Mouse (Mus musculus) erythroblast, adult 5-6 weeks (primary cell): Measurements from ENCODE around the gene Vmn1r170. TPM values are rescaled to one million over a fixed set of nuclear protein-coding genes. Genes with fewer than 3 reads are reported as not detected.
"Not testable (repeated sequence)": the region's sequence is repeated elsewhere in the genome, so short reads cannot be mapped to it uniquely, and the experiment has no call there.

Source experiments
- ATAC-seq: replicated peaks from 2 replicates; pipeline ENCODE4 v1.8.0; 2016; ENCODE audit warnings: moderate number of reproducible peaks, mild to moderate bottlenecking, moderate TSS enrichment, inconsistent platforms; ENCODE audit not compliant: poor library complexity, low FRiP score, severe bottlenecking
- total RNA-seq, 2 experiments: library from RNA; stranded (forward) in 1 of 2; stranded (reverse) in 1 of 2; fragments of 150-400 nt in 1 of 2; fragments of 200-764, 138-1000 nt in 1 of 2; gene quantifications; 2 replicates each; pipeline versions ENCODE4 v1.2.3 to v1.2.4; 2015 to 2017; ENCODE audit warnings: low replicate concordance in 2 of 2

Vmn1r170 gene
- total RNA-seq (2015; ENCODE audit: low replicate concordance) (not detected in 2 replicates), total RNA-seq (2017; ENCODE audit: low replicate concordance) (not detected in 2 replicates)

- ATAC-seq: not testable (repeated sequence)
Measured at GRCm38 (mm10) chr7:23605875-23606274, at the start of gene Vmn1r170. TSS of gene Vmn1r170 (plus strand) at chr7:23606175.

GRCm38 (mm10) chr7:23575226-23575625, 30.7 kb upstream of the Vmn1r170 start, which contains the start of gene Vmn1r169:
TSS of gene Vmn1r169 (plus strand) at chr7:23575526.
- ATAC-seq: not testable (repeated sequence)

GRCm38 (mm10) chr7:23630422-23630821, 24.4 kb downstream of the Vmn1r170 start, which contains the start of gene Vmn1r171:
TSS of gene Vmn1r171 (plus strand) at chr7:23630722.
- no peak for ATAC-seq

Other genes starting within 250 kb of the Vmn1r170 start
- gene Nlrp5, start 220.3 kb upstream of the Vmn1r170 start, total RNA-seq (2015; ENCODE audit: low replicate concordance): not detected in 2 replicates
- not detected in 2 replicates for gene Nlrp5, start 220.3 kb upstream of the Vmn1r170 start, total RNA-seq (2017; ENCODE audit: low replicate concordance)
- not detected in 2 replicates for gene Vmn1r167, start 99.0 kb upstream of the Vmn1r170 start, total RNA-seq (2015; ENCODE audit: low replicate concordance)
- not detected in 2 replicates for gene Vmn1r167, start 99.0 kb upstream of the Vmn1r170 start, total RNA-seq (2017; ENCODE audit: low replicate concordance)
- not detected in 2 replicates for gene Vmn1r168, start 66.4 kb upstream of the Vmn1r170 start, total RNA-seq (2015; ENCODE audit: low replicate concordance)
- 0.14 TPM in 1 of 2 replicates, not detected in the other for gene Vmn1r168, start 66.4 kb upstream of the Vmn1r170 start, total RNA-seq (2017; ENCODE audit: low replicate concordance)
- not detected in 2 replicates for gene Vmn1r169, start 30.6 kb upstream of the Vmn1r170 start, total RNA-seq (2015; ENCODE audit: low replicate concordance)
- gene Vmn1r169, start 30.6 kb upstream of the Vmn1r170 start, total RNA-seq (2017; ENCODE audit: low replicate concordance): not detected in 2 replicates
- not detected in 2 replicates for gene Vmn1r171, start 24.5 kb downstream of the Vmn1r170 start, total RNA-seq (2015; ENCODE audit: low replicate concordance)
- not detected in 2 replicates for gene Vmn1r171, start 24.5 kb downstream of the Vmn1r170 start, total RNA-seq (2017; ENCODE audit: low replicate concordance)
- gene Vmn1r172, start 52.1 kb downstream of the Vmn1r170 start, total RNA-seq (2015; ENCODE audit: low replicate concordance): not detected in 2 replicates
- gene Vmn1r172, start 52.1 kb downstream of the Vmn1r170 start, total RNA-seq (2017; ENCODE audit: low replicate concordance): not detected in 2 replicates
- not detected in 2 replicates for gene Vmn1r173, start 94.5 kb downstream of the Vmn1r170 start, total RNA-seq (2015; ENCODE audit: low replicate concordance)
- gene Vmn1r173, start 94.5 kb downstream of the Vmn1r170 start, total RNA-seq (2017; ENCODE audit: low replicate concordance): 0.09 TPM in 1 of 2 replicates, not detected in the other
- gene Vmn1r174, start 146.1 kb downstream of the Vmn1r170 start, total RNA-seq (2015; ENCODE audit: low replicate concordance): not detected in 2 replicates
- 0.14 TPM in 1 of 2 replicates, not detected in the other for gene Vmn1r174, start 146.1 kb downstream of the Vmn1r170 start, total RNA-seq (2017; ENCODE audit: low replicate concordance)
- gene Vmn1r175, start 204.5 kb downstream of the Vmn1r170 start, total RNA-seq (2015; ENCODE audit: low replicate concordance): not detected in 2 replicates
- not detected in 2 replicates for gene Vmn1r175, start 204.5 kb downstream of the Vmn1r170 start, total RNA-seq (2017; ENCODE audit: low replicate concordance)
- not detected in 2 replicates for gene Vmn1r176, start 231.2 kb downstream of the Vmn1r170 start, total RNA-seq (2015; ENCODE audit: low replicate concordance)
- gene Vmn1r176, start 231.2 kb downstream of the Vmn1r170 start, total RNA-seq (2017; ENCODE audit: low replicate concordance): not detected in 2 replicates